Comparison of ENCODE assay signal across 12 mouse cellular contexts in genomic region chr15:79099456-79099855, GRCm38 (mm10). TPM values are rescaled to one million over a fixed set of nuclear protein-coding genes. Genes with fewer than 3 reads are reported as not detected.
A peak's percentile ranks its signal among the peaks of the same experiment; 100 is the strongest.
DNase-seq lines count a peak whose midpoint lies in the region; ATAC-seq lines count a peak whose summit lies in the region.
"Had no signal": no experiment of that assay in that cellular context is flagged by ENCODE, and none has a peak within 500 bp of the region (broad histone marks: within the 10 kb centered on the region; RNA-seq: fewer than 3 reads in every experiment).

No protein-coding gene starts in this region.

- WGBS in lung, embryonic 16.5 days: 34% methylated on average over 4 of the region's 4 CpGs
- 77% methylated on average over 4 of the region's 4 CpGs for WGBS in intestine, embryonic 16.5 days

- H3K4me3 ChIP-seq in lung, embryonic 16.5 days (ENCODE audit: low read length): no peak overlapping the region
- H3K4me3 ChIP-seq in intestine, embryonic 16.5 days (ENCODE audit: low read length): no peak overlapping the region
- H3K4me3 ChIP-seq: hindbrain, embryonic 15.5 days; left cerebral cortex, adult 2 months; midbrain, embryonic 12.5 days had no signal

- peak; percentile 58 for ATAC-seq in lung, embryonic 16.5 days (ENCODE audit: low read depth)
- ATAC-seq in intestine, embryonic 16.5 days: no peak
- ATAC-seq: forebrain, embryonic 14.5 days had no signal

- no peaks in the 10 kb centered on the region for H3K9me3 ChIP-seq in lung, embryonic 16.5 days (ENCODE audit: control insufficient read depth, low read length)
- no peaks in the 10 kb centered on the region for H3K9me3 ChIP-seq in intestine, embryonic 16.5 days (ENCODE audit: control insufficient read depth, low read length)
- H3K9me3 ChIP-seq: hindbrain, embryonic 15.5 days; midbrain, embryonic 12.5 days had no signal

- peak overlapping the region; percentile 84 for H3K27ac ChIP-seq in lung, embryonic 16.5 days (ENCODE audit: low read length)
- peak overlapping the region; percentile 49 for H3K27ac ChIP-seq in intestine, embryonic 16.5 days (ENCODE audit: low read length)
- H3K27ac ChIP-seq: hindbrain, embryonic 15.5 days; left cerebral cortex, adult 2 months; midbrain, embryonic 12.5 days had no signal

- peaks cover 37% of the 10 kb centered on the region for H3K4me1 ChIP-seq in lung, embryonic 16.5 days (replicated peaks; ENCODE audit: control insufficient read depth, insufficient read depth, low read length)
- H3K4me1 ChIP-seq in intestine, embryonic 16.5 days (ENCODE audit: control insufficient read depth, insufficient read depth, low read length): peaks cover 31% of the 10 kb centered on the region
- H3K4me1 ChIP-seq: midbrain, embryonic 12.5 days had no signal

- H3K9ac ChIP-seq in lung, embryonic 16.5 days (ENCODE audit: low read length): no peak overlapping the region
- no peak overlapping the region for H3K9ac ChIP-seq in intestine, embryonic 16.5 days (ENCODE audit: low read depth, low read length)
- H3K9ac ChIP-seq: hindbrain, embryonic 15.5 days; midbrain, embryonic 12.5 days had no signal

- no peak for DNase-seq in lung, postnatal 4 days
- peak; percentile 48 to 75 for DNase-seq in kidney, postnatal 36 days
- no peak for DNase-seq in right cerebral cortex, postnatal 25 days
- DNase-seq in Muller cell, postnatal 12 days (ENCODE audit: inconsistent ontology term): no peak
- DNase-seq in urinary bladder, adult 2 months (ENCODE audit: low spot score): no peak
- DNase-seq: cerebellum, postnatal 36 days had no signal

- peak overlapping the region; percentile 31 for H3K4me2 ChIP-seq in lung, embryonic 16.5 days (ENCODE audit: low read depth, low read length)
- H3K4me2 ChIP-seq in intestine, embryonic 16.5 days (ENCODE audit: low read depth, low read length): no peak overlapping the region
- H3K4me2 ChIP-seq: hindbrain, embryonic 15.5 days; midbrain, embryonic 12.5 days had no signal

- H3K27me3 ChIP-seq in lung, embryonic 16.5 days (ENCODE audit: control insufficient read depth, insufficient read depth, low read depth, low read length): no peaks in the 10 kb centered on the region
- no peaks in the 10 kb centered on the region for H3K27me3 ChIP-seq in intestine, embryonic 16.5 days (replicated peaks; ENCODE audit: control insufficient read depth, insufficient read depth, low read length)
- H3K27me3 ChIP-seq: hindbrain, embryonic 15.5 days; midbrain, embryonic 12.5 days had no signal

- H3K36me3 ChIP-seq in lung, embryonic 16.5 days (ENCODE audit: control insufficient read depth, insufficient read depth, low read length): peaks cover 8% of the 10 kb centered on the region; the same call in 1 of the 2 replicates
- no peaks in the 10 kb centered on the region for H3K36me3 ChIP-seq in intestine, embryonic 16.5 days (ENCODE audit: control insufficient read depth, insufficient read depth, low read length)

RNA-seq across cellular contexts. Expression of gene Micall1, which starts 9.2 kb away (rescaled TPM):
- polyA plus RNA-seq in lung, embryonic 16.5 days (2015; fragmentation: Nextera tagmentation; extraction: Ambion mirVana): 6.9 and 7.8 TPM in 2 replicates
- 5.2 and 6.3 TPM in 2 replicates for polyA plus RNA-seq in intestine, embryonic 16.5 days (2015; fragmentation: Nextera tagmentation; extraction: Ambion mirVana)
- 63.5 and 79.4 TPM in 2 replicates for polyA plus RNA-seq in urinary bladder, adult 2 months (2012; rRNA removed)

RNA-seq across cellular contexts. Expression of gene Eif3l, which starts 24.5 kb away (rescaled TPM):
- 196 and 209 TPM in 2 replicates for polyA plus RNA-seq in lung, embryonic 16.5 days (2015; fragmentation: Nextera tagmentation; extraction: Ambion mirVana)
- polyA plus RNA-seq in intestine, embryonic 16.5 days (2015; fragmentation: Nextera tagmentation; extraction: Ambion mirVana): 221 and 238 TPM in 2 replicates
- polyA plus RNA-seq in urinary bladder, adult 2 months (2012; rRNA removed): 125 and 145 TPM in 2 replicates

RNA-seq across cellular contexts. Expression of gene Ankrd54, which starts 36.8 kb away (rescaled TPM):
- 52.6 and 56.7 TPM in 2 replicates for polyA plus RNA-seq in lung, embryonic 16.5 days (2015; fragmentation: Nextera tagmentation; extraction: Ambion mirVana)
- polyA plus RNA-seq in intestine, embryonic 16.5 days (2015; fragmentation: Nextera tagmentation; extraction: Ambion mirVana): 56.4 and 57.5 TPM in 2 replicates
- 24.5 and 26.0 TPM in 2 replicates for polyA plus RNA-seq in urinary bladder, adult 2 months (2012; rRNA removed)

RNA-seq across cellular contexts. Expression of gene Polr2f, which starts 41.4 kb away (rescaled TPM):
- 255 and 267 TPM in 2 replicates for polyA plus RNA-seq in lung, embryonic 16.5 days (2015; fragmentation: Nextera tagmentation; extraction: Ambion mirVana)
- 287 and 317 TPM in 2 replicates for polyA plus RNA-seq in intestine, embryonic 16.5 days (2015; fragmentation: Nextera tagmentation; extraction: Ambion mirVana)
- 145 and 194 TPM in 2 replicates for polyA plus RNA-seq in urinary bladder, adult 2 months (2012; rRNA removed)

RNA-seq across cellular contexts. Expression of gene 1700088E04Rik, which starts 41.6 kb away (rescaled TPM):
- 16.3 and 18.3 TPM in 2 replicates for polyA plus RNA-seq in lung, embryonic 16.5 days (2015; fragmentation: Nextera tagmentation; extraction: Ambion mirVana)
- 4.2 and 5.7 TPM in 2 replicates for polyA plus RNA-seq in intestine, embryonic 16.5 days (2015; fragmentation: Nextera tagmentation; extraction: Ambion mirVana)
- 3.7 and 4.0 TPM in 2 replicates for polyA plus RNA-seq in urinary bladder, adult 2 months (2012; rRNA removed)

Comparison
In these comparisons a context has a peak if more than half of its experiments do, and no peak if none do; other contexts are left out.
1. DNase-seq: peak in kidney, postnatal 36 days (2 of 2); none in lung, postnatal 4 days (0 of 2), right cerebral cortex, postnatal 25 days (single experiment), Muller cell, postnatal 12 days (single experiment) and urinary bladder, adult 2 months (single experiment).